Mouse (Mus musculus) small intestine, adult 2 months (tissue): ENCODE measurements around the gene Fam168a.

Source experiments
- CTCF ChIP-seq: fragments of 200-500 bp; IDR thresholded peaks from 2 replicates; pipeline ENCODE4 v1.5.1; 2012; ENCODE audit warnings: low read depth, mild to moderate bottlenecking, control low read depth, inconsistent platforms, low read length, moderate library complexity, mixed read lengths; ENCODE audit not compliant: insufficient replicate concordance, insufficient read length; ENCODE audit errors: extremely low read depth
- POLR2A ChIP-seq: fragments of 200-500 bp; IDR thresholded peaks from 2 replicates; pipeline ENCODE4 v1.6.1; 2012; ENCODE audit warnings: low read depth, mild to moderate bottlenecking, control low read depth, inconsistent platforms, low read length, moderate library complexity

DNA sequence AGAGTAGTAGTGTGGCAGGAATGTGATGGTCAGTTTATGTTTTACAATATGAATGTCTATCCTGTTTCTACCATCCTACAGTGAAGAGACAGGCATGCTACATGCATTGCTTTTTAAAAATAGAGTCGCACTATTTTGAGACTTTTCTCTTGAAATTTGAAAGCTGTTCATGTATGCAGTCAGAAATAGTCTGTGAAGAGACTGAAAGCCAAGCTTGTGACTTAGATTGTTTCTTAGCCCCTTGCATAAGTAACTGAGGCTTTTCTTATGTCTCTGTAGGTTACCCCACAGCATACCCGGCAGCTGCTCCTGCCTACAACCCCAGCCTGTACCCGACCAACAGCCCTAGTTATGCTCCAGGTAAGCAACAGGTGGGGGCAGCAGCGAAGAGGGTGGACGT is 106.2 kb downstream of the Fam168a start:
- TF ChIP-seq CTCF, result no peak
- no peak for TF ChIP-seq POLR2A
